Mouse (Mus musculus): ENCODE measurements around the gene Ucp3. TPM values are rescaled to one million over a fixed set of nuclear protein-coding genes. Genes with fewer than 3 reads are reported as not detected.

Gene Ucp3
- polyA plus RNA-seq, 1 experiment: 3.8 TPM

- no peak for DNase-seq (ENCODE audit: extremely low spot score in 1 of 2, low spot score in 1 of 2)
Measured at GRCm38 (mm10) chr7:100535831-100536230, 63.0 kb downstream of the Ucp3 start.

Other genes starting within 250 kb of the Ucp3 start
- 67.0 and 70.8 TPM in 2 replicates for gene Pgm2l1, start 245.6 kb upstream of the Ucp3 start, polyA plus RNA-seq (2012; rRNA removed)
- gene P4ha3, start 187.5 kb upstream of the Ucp3 start, polyA plus RNA-seq (2012; rRNA removed): 4.7 and 4.8 TPM in 2 replicates
- gene C2cd3, start 100.8 kb upstream of the Ucp3 start, polyA plus RNA-seq (2012; rRNA removed): 18.0 and 20.8 TPM in 2 replicates
- gene Ppme1, start 100.7 kb upstream of the Ucp3 start, polyA plus RNA-seq (2012; rRNA removed): 226 and 284 TPM in 2 replicates
- gene Ucp2, start 20.3 kb downstream of the Ucp3 start, polyA plus RNA-seq (2012; rRNA removed): 39.8 and 53.5 TPM in 2 replicates
- 0.98 and 1.7 TPM in 2 replicates for gene Dnajb13, start 42.0 kb downstream of the Ucp3 start, polyA plus RNA-seq (2012; rRNA removed)
- gene Coa4, start 64.1 kb downstream of the Ucp3 start, polyA plus RNA-seq (2012; rRNA removed): 8.8 and 9.3 TPM in 2 replicates
- gene Rab6a, start 134.4 kb downstream of the Ucp3 start, polyA plus RNA-seq (2012; rRNA removed): 212 and 257 TPM in 2 replicates
- 63.8 and 76.5 TPM in 2 replicates for gene Mrpl48, start 135.3 kb downstream of the Ucp3 start, polyA plus RNA-seq (2012; rRNA removed)
- 397 and 493 TPM in 2 replicates for gene Plekhb1, start 189.4 kb downstream of the Ucp3 start, polyA plus RNA-seq (2012; rRNA removed)
- gene Fam168a, start 233.6 kb downstream of the Ucp3 start, polyA plus RNA-seq (2012; rRNA removed): 105 and 108 TPM in 2 replicates